Mouse (Mus musculus): ENCODE data around the gene Glis3.

- no peak for TF ChIP-seq CTCF (IDR thresholded peaks at IDR 0.05; ENCODE audit: low read depth)
- TF ChIP-seq EP300 (IDR thresholded peaks at IDR 0.05; ENCODE audit: low read depth): no peak
Observed at GRCm38 (mm10) chr19:28534964-28535363, 144.9 kb downstream of the Glis3 start.
